Mouse (Mus musculus) ES-Bruce4 (cell line): ENCODE data around the gene Cracr2a. TPM values are rescaled to one million over a fixed set of nuclear protein-coding genes. Genes with fewer than 3 reads are reported as not detected.

Experiments
- H3K27ac ChIP-seq: 2 replicates; pipeline ENCODE4 v1.5.1; 2012; ENCODE audit warnings: low read length, inconsistent platforms; ENCODE audit not compliant: insufficient read depth
- H3K27me3 ChIP-seq: 2 replicates; pipeline ENCODE4 v1.6.1; 2012; ENCODE audit warnings: mild to moderate bottlenecking, low read length, inconsistent platforms; ENCODE audit not compliant: control insufficient read depth, poor library complexity, insufficient read depth, severe bottlenecking
- H3K36me3 ChIP-seq: 2 replicates; pipeline ENCODE4 v1.6.1; 2012; ENCODE audit warnings: inconsistent platforms, mild to moderate bottlenecking, low read length, moderate library complexity; ENCODE audit not compliant: control insufficient read depth, poor library complexity, insufficient read depth, severe bottlenecking
- H3K4me1 ChIP-seq: one replicate; pipeline ENCODE4 v1.8.1; 2011; ENCODE audit warnings: low read length; ENCODE audit not compliant: control insufficient read depth, insufficient read depth
- H3K4me3 ChIP-seq: 2 replicates; pipeline ENCODE4 v1.5.1; 2011; ENCODE audit warnings: low read depth, mild to moderate bottlenecking, low read length
- H3K9ac ChIP-seq: 2 replicates; pipeline ENCODE4 v1.6.1; 2012; ENCODE audit warnings: low read depth, mild to moderate bottlenecking, inconsistent platforms; ENCODE audit not compliant: poor library complexity, severe bottlenecking
- H3K9me3 ChIP-seq: replicated peaks from 2 replicates; pipeline ENCODE4 v1.6.1; 2012; ENCODE audit warnings: mild to moderate bottlenecking, low read length, inconsistent platforms; ENCODE audit not compliant: control insufficient read depth, poor library complexity, insufficient read depth, severe bottlenecking
- CTCF ChIP-seq: IDR thresholded peaks from one replicate; pipeline ENCODE4 v1.8.1; 2011; ENCODE audit warnings: low read depth, low read length
- EP300 ChIP-seq: IDR thresholded peaks from 2 replicates; pipeline ENCODE4 v1.6.1; 2011; ENCODE audit warnings: low read depth, low read length; ENCODE audit not compliant: insufficient read depth
- POLR2A ChIP-seq: IDR thresholded peaks from one replicate; pipeline ENCODE4 v1.8.1; 2011; ENCODE audit warnings: low read length; ENCODE audit not compliant: insufficient read depth
- polyA plus RNA-seq: library from polyadenylated mRNA; stranded (reverse); fragments of >200 nt; gene quantifications from 2 replicates; pipeline ENCODE4 v1.2.4, GENCODE M21; 2011; ENCODE audit warnings: low read depth; ENCODE audit not compliant: missing spikeins, insufficient read depth, insufficient read length

Gene Cracr2a
- polyA plus RNA-seq, 1 experiment, result 0.19 TPM

DNA sequence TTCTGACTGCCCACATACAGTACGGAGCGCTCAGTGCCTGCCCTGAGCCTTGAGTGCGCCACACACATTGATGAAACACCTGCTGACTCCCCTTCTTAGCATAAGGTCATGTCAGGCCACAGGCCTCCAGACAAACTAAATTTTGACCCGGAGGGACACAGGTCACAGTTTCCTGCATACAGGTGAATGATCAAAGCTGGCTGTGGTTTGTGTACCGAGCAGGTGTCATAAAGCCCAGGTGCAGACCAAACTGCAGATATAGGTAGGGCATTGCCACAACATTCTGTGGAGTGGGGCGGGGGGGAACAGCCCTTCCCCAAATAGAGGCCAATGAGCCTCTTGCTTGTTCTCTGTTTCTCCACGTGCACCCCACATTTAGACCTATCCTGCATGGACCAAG lies 119.6 kb downstream of the Cracr2a start:
- TF ChIP-seq CTCF, result no peak
- no peak for TF ChIP-seq POLR2A
- no peak for TF ChIP-seq EP300
- no peak overlapping the region for H3K27ac ChIP-seq
- H3K4me3 ChIP-seq, result no peak overlapping the region
- no peaks in the 10 kb centered on the region for H3K4me1 ChIP-seq
- H3K9ac ChIP-seq, result no peak overlapping the region
- H3K27me3 ChIP-seq, result no peaks in the 10 kb centered on the region
- H3K36me3 ChIP-seq, result no peaks in the 10 kb centered on the region
- H3K9me3 ChIP-seq, result no peaks in the 10 kb centered on the region

DNA sequence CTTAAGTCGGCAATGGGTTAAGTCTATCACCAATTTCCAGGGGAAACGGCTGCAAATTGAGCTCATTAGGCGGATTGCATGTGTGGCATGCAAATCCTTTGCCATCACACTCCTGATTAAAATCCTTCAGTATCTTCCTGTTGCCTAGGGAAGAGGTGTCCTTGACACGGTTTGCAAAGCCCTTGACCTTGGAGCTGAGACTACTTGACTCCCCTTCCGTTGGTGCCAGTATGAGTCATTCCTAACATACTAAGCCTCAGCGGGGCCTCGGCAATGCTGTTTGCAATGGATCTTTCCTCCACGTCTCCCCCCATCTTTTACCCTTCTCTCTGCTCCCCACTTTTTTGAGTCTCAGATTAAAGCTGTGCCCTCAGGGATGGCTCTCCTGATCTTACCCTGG lies 122.4 kb downstream of the Cracr2a start:
- Histone ChIP-seq H3K27ac (no peak overlapping the region), H3K36me3 (no peaks in the 10 kb centered on the region), H3K4me1 (no peaks in the 10 kb centered on the region), H3K27me3 (no peaks in the 10 kb centered on the region), H3K4me3 (no peak overlapping the region), H3K9ac (no peak overlapping the region), H3K9me3 (no peaks in the 10 kb centered on the region)
- TF ChIP-seq CTCF (no peak), POLR2A (no peak)

DNA sequence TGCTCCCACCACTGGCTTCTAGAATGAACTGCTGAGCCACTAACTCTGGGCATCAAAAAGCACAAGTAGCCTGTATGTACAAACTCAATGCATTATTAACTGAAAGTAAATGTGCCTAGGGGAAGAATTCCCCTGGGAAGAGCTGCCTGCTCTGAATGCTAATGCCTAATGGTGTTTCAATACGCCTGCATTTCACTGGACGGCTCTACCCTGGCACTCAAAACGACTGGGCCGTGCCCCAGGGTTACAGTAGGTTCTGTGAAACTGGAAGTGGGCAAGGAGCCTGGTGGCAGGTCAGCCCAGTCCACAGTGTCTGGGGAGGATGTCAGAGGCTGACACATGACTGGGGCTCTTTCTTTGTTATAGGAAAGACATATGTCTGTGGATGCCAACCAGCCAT lies 123.8 kb downstream of the Cracr2a start:
- Histone ChIP-seq H3K27ac (no peak overlapping the region), H3K36me3 (no peaks in the 10 kb centered on the region), H3K4me3 (no peak overlapping the region), H3K9me3 (no peaks in the 10 kb centered on the region), H3K4me1 (no peaks in the 10 kb centered on the region), H3K9ac (no peak overlapping the region), H3K27me3 (no peaks in the 10 kb centered on the region)
- TF ChIP-seq POLR2A (no peak), CTCF (no peak), EP300 (no peak)

DNA sequence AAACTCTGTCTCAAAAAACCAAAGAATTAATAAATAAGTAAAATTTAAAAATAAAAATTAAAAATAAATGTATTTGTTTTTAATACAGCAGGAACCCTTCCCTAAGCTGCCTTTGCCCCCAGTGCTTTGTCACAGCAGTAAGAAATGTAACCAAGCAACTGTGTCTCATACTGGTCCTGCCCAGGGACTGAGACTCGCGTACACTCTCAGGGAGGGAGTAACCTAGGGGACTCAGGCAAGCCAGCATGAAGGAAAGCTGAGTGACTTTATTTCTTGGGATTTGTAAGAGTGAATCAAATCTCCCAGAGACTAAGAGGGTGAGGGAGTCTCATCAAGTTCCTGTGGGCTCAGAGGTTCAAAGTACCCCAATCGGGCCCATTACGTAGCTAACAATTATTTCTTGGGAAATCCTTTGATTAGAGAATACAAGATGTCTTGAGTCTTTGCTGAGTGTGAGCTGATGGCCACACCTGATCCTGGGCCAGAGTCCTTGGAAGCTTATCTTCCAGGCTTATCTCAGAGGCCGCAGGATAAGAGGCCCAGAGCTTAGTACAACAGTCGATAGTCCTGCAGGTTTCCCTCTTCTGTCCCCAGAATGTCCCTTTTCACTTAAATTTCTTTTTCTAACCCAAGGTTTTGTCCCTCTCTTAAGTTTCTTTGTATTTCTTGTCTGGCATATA lies 126.2 kb downstream of the Cracr2a start:
- no peaks in the 10 kb centered on the region for H3K36me3 ChIP-seq
- TF ChIP-seq CTCF (no peak), EP300 (no peak), POLR2A (no peak)
- no peak overlapping the region for H3K4me3 ChIP-seq
- H3K4me1 ChIP-seq, result peaks cover 1% of the 10 kb centered on the region
- no peaks in the 10 kb centered on the region for H3K9me3 ChIP-seq
- no peak overlapping the region for H3K27ac ChIP-seq
- H3K9ac ChIP-seq, result no peak overlapping the region
- no peaks in the 10 kb centered on the region for H3K27me3 ChIP-seq

DNA sequence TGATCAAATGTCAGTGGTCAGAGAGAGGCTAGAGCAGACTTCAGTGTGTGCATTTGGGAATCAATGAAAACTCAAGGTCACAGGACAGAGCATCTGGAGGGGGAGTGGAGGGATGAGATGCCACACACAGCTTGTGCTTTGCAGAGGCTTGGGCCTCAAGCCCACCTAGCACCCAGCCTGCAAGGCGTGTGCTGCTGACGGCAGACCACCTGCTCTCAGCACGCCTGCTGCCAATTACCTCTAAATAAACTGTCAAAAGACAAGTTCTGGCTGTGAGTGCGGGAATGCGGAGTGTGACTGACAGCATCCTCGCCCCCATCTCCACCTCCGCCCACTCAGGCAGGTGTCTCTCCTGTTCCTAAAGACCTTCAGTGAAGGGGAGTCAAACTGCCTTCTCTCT lies 131.2 kb downstream of the Cracr2a start:
- H3K27ac ChIP-seq, result no peak overlapping the region
- TF ChIP-seq POLR2A (no peak), EP300 (peak; percentile 80), CTCF (no peak)
- H3K36me3 ChIP-seq, result no peaks in the 10 kb centered on the region

DNA sequence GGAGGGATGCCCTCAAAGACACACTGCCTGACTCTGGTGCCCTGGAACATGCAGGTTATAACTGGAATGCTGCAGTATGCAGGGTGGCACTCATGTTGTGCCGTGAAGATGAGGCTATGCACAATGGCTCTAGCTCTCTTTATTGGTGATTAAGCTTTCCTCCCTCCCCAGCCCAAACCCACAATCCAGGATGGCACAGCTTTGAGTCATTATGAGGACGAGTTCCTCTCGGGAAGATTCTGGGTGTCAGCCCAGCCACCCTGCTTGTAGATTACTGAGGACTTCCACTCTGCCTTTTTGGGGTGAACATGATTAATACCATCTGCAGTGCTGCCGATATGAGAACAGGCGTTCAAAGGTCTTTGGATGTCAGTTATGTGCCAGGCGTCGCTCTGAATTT lies 132.5 kb downstream of the Cracr2a start:
- H3K9ac ChIP-seq, result no peak overlapping the region
- no peaks in the 10 kb centered on the region for H3K27me3 ChIP-seq
- TF ChIP-seq POLR2A (no peak), CTCF (no peak), EP300 (no peak)
- H3K36me3 ChIP-seq, result no peaks in the 10 kb centered on the region
- H3K4me1 ChIP-seq, result peaks cover 4% of the 10 kb centered on the region
- no peaks in the 10 kb centered on the region for H3K9me3 ChIP-seq
- no peak overlapping the region for H3K27ac ChIP-seq
- no peak overlapping the region for H3K4me3 ChIP-seq

More for the DNA sequence above, 131.2 kb downstream of the Cracr2a start:
- no peak overlapping the region for H3K9ac ChIP-seq
- no peaks in the 10 kb centered on the region for H3K9me3 ChIP-seq
- H3K4me1 ChIP-seq, result peaks cover 4% of the 10 kb centered on the region
- no peaks in the 10 kb centered on the region for H3K27me3 ChIP-seq
- H3K4me3 ChIP-seq, result no peak overlapping the region
